Mouse (Mus musculus): ENCODE results near the gene Snrpa1. TPM values are rescaled to one million over a fixed set of nuclear protein-coding genes. Genes with fewer than 3 reads are reported as not detected.

The Snrpa1 gene
- polyA plus RNA-seq, 1 experiment from 2014 or later, result 276 TPM

DNA sequence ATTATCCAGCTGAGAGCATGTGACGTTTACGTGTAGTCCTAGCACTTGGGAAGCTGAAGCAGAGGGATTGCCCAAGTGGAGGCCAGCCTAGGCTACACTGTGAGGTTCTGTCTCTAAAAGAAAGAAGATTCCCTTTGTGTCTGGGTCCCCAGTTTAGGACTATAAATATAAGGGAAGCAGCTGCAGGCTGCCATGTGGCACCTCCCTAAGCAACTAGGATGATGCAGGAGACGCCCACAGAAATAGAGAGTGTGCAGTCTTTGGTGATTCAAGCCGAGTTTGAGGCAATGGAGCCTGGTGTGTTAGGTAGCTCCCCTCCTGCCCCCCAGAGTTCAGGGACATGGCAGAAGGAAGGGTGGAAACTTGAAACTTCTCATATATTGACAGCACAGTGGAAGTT lies 28.8 kb downstream of the Snrpa1 start:
- Histone ChIP-seq H3K4me1 (ENCODE audit: control insufficient read depth, insufficient read depth, low read length) (no peaks in the 10 kb centered on the region), H3K27ac (replicated peaks; ENCODE audit: low read depth, low read length) (no peak overlapping the region), H3K4me2 (ENCODE audit: low read depth, low read length) (no peak overlapping the region), H3K9me3 (replicated peaks; ENCODE audit: control insufficient read depth, low read length) (no peaks in the 10 kb centered on the region), H3K9ac (replicated peaks; ENCODE audit: low read length) (no peak overlapping the region), H3K27me3 (ENCODE audit: control insufficient read depth, insufficient read depth, low read length) (no peaks in the 10 kb centered on the region), H3K36me3 (replicated peaks; ENCODE audit: control insufficient read depth, insufficient read depth, low read depth, low read length) (peaks cover 11% of the 10 kb centered on the region), H3K4me3 (ENCODE audit: low read depth, low read length) (no peak overlapping the region)
- ATAC-seq (replicated peaks; ENCODE audit: insufficient number of reproducible peaks, low FRiP score, low TSS enrichment, low read depth) (no peak), DNase-seq (ENCODE audit: low spot score) (no peak)
- WGBS, result 91% methylated on average over 4 of the region's 4 CpGs

DNA sequence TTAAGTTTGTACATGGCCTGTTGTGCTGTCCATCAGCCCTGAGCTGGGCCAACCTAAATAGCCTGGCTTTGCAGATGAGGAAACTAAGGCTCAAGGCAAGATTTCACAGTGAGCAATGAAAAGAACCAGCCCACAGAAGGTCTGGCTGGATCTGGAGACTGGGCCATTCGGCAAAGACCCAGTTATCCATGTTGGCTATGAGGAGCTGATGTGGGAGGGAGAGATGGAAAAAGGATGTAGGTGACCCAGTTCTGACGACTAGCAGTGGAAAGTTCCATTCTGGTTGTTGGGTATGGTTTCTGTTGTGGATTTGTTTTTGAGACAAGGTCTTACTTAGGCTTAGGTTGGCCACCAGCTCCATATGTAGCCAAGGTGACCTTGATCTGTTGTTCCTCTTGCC lies 29.3 kb downstream of the Snrpa1 start:
- no peak overlapping the region for H3K9ac ChIP-seq (replicated peaks; ENCODE audit: low read length)
- WGBS, result 88% methylated on average over 2 of the region's 2 CpGs
- no peak for DNase-seq (ENCODE audit: low spot score)
- no peaks in the 10 kb centered on the region for H3K9me3 ChIP-seq (replicated peaks; ENCODE audit: control insufficient read depth, low read length)
- peaks cover 11% of the 10 kb centered on the region for H3K36me3 ChIP-seq (replicated peaks; ENCODE audit: control insufficient read depth, insufficient read depth, low read depth, low read length)
- no peak for ATAC-seq (replicated peaks; ENCODE audit: insufficient number of reproducible peaks, low FRiP score, low TSS enrichment, low read depth)
- no peak overlapping the region for H3K27ac ChIP-seq (replicated peaks; ENCODE audit: low read depth, low read length)
- H3K27me3 ChIP-seq (ENCODE audit: control insufficient read depth, insufficient read depth, low read length), result no peaks in the 10 kb centered on the region
- H3K4me1 ChIP-seq (ENCODE audit: control insufficient read depth, insufficient read depth, low read length), result no peaks in the 10 kb centered on the region
- no peak overlapping the region for H3K4me2 ChIP-seq (ENCODE audit: low read depth, low read length)
- H3K4me3 ChIP-seq (ENCODE audit: low read depth, low read length), result no peak overlapping the region

GRCm38 (mm10) chr7:66090676-66091190 lies 31.9 kb downstream of the Snrpa1 start:
- H3K27me3 ChIP-seq (ENCODE audit: control insufficient read depth, insufficient read depth, low read length), result no peaks in the 10 kb centered on the region
- no peak for ATAC-seq (replicated peaks; ENCODE audit: insufficient number of reproducible peaks, low FRiP score, low TSS enrichment, low read depth)
- H3K4me3 ChIP-seq (ENCODE audit: low read depth, low read length), result no peak overlapping the region
- H3K9me3 ChIP-seq (replicated peaks; ENCODE audit: control insufficient read depth, low read length), result no peaks in the 10 kb centered on the region
- peaks cover 9% of the 10 kb centered on the region for H3K36me3 ChIP-seq (replicated peaks; ENCODE audit: control insufficient read depth, insufficient read depth, low read depth, low read length)
- no peaks in the 10 kb centered on the region for H3K4me1 ChIP-seq (ENCODE audit: control insufficient read depth, insufficient read depth, low read length)
- no peak overlapping the region for H3K27ac ChIP-seq (replicated peaks; ENCODE audit: low read depth, low read length)
- H3K4me2 ChIP-seq (ENCODE audit: low read depth, low read length), result no peak overlapping the region
- no peak for DNase-seq (ENCODE audit: low spot score)
- 73% methylated on average over 11 of the region's 11 CpGs for WGBS
- no peak overlapping the region for H3K9ac ChIP-seq (replicated peaks; ENCODE audit: low read length)

GRCm38 (mm10) chr7:66091553-66091952 lies 32.8 kb downstream of the Snrpa1 start:
- no peak overlapping the region for H3K27ac ChIP-seq (replicated peaks; ENCODE audit: low read depth, low read length)
- H3K4me2 ChIP-seq (ENCODE audit: low read depth, low read length), result no peak overlapping the region
- H3K4me1 ChIP-seq (ENCODE audit: control insufficient read depth, insufficient read depth, low read length), result no peaks in the 10 kb centered on the region
- 88% methylated on average over 7 of the region's 7 CpGs for WGBS
- H3K4me3 ChIP-seq (ENCODE audit: low read depth, low read length), result no peak overlapping the region
- no peak overlapping the region for H3K9ac ChIP-seq (replicated peaks; ENCODE audit: low read length)
- no peaks in the 10 kb centered on the region for H3K9me3 ChIP-seq (replicated peaks; ENCODE audit: control insufficient read depth, low read length)
- no peaks in the 10 kb centered on the region for H3K27me3 ChIP-seq (ENCODE audit: control insufficient read depth, insufficient read depth, low read length)
- no peak for ATAC-seq (replicated peaks; ENCODE audit: insufficient number of reproducible peaks, low FRiP score, low TSS enrichment, low read depth)
- DNase-seq (ENCODE audit: low spot score), result no peak
- H3K36me3 ChIP-seq (replicated peaks; ENCODE audit: control insufficient read depth, insufficient read depth, low read depth, low read length), result peaks cover 9% of the 10 kb centered on the region

- no peak overlapping the region for H3K4me2 ChIP-seq (ENCODE audit: low read depth, low read length)
- no peaks in the 10 kb centered on the region for H3K27me3 ChIP-seq (ENCODE audit: control insufficient read depth, insufficient read depth, low read length)
- no peak overlapping the region for H3K27ac ChIP-seq (replicated peaks; ENCODE audit: low read depth, low read length)
- H3K4me3 ChIP-seq (ENCODE audit: low read depth, low read length), result no peak overlapping the region
- ATAC-seq (replicated peaks; ENCODE audit: insufficient number of reproducible peaks, low FRiP score, low TSS enrichment, low read depth), result no peak
- H3K36me3 ChIP-seq (replicated peaks; ENCODE audit: control insufficient read depth, insufficient read depth, low read depth, low read length), result peaks cover 9% of the 10 kb centered on the region
- H3K9ac ChIP-seq (replicated peaks; ENCODE audit: low read length), result no peak overlapping the region
- WGBS, result 90% methylated on average over 8 of the region's 8 CpGs
- no peak for DNase-seq (ENCODE audit: low spot score)
- no peaks in the 10 kb centered on the region for H3K4me1 ChIP-seq (ENCODE audit: control insufficient read depth, insufficient read depth, low read length)
- no peaks in the 10 kb centered on the region for H3K9me3 ChIP-seq (replicated peaks; ENCODE audit: control insufficient read depth, low read length)
Measured at GRCm38 (mm10) chr7:66092656-66093055, 33.9 kb downstream of the Snrpa1 start.

DNA sequence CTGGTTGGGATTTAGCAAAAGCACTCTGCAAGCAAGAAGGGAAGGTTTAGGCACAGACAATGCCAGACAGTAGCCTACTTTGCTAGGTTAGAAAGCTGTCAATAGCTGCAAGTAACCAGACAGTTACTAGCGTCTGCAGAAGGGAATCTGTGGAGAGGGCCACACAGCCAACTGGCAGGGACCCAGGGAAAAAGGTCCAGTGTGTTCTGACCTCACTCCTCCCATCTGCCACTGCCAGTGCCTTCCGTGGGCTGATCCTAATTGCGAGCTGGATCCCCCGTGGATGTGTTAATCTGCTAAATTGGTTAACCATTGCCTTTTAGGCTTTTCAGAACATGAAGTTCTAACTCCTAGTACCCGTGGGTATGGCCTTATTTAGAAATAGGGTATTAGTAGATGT lies 35.3 kb downstream of the Snrpa1 start:
- Histone ChIP-seq H3K9me3 (replicated peaks; ENCODE audit: control insufficient read depth, low read length) (no peaks in the 10 kb centered on the region), H3K9ac (replicated peaks; ENCODE audit: low read length) (no peak overlapping the region), H3K4me2 (ENCODE audit: low read depth, low read length) (no peak overlapping the region), H3K4me1 (ENCODE audit: control insufficient read depth, insufficient read depth, low read length) (no peaks in the 10 kb centered on the region), H3K36me3 (replicated peaks; ENCODE audit: control insufficient read depth, insufficient read depth, low read depth, low read length) (peaks cover 9% of the 10 kb centered on the region), H3K27me3 (ENCODE audit: control insufficient read depth, insufficient read depth, low read length) (no peaks in the 10 kb centered on the region), H3K27ac (replicated peaks; ENCODE audit: low read depth, low read length) (no peak overlapping the region), H3K4me3 (ENCODE audit: low read depth, low read length) (no peak overlapping the region)
- ATAC-seq (replicated peaks; ENCODE audit: insufficient number of reproducible peaks, low FRiP score, low TSS enrichment, low read depth) (no peak), DNase-seq (ENCODE audit: low spot score) (no peak)
- 78% methylated on average over 5 of the region's 5 CpGs for WGBS

- Histone ChIP-seq H3K36me3 (replicated peaks; ENCODE audit: control insufficient read depth, insufficient read depth, low read depth, low read length) (no peaks in the 10 kb centered on the region), H3K9me3 (replicated peaks; ENCODE audit: control insufficient read depth, low read length) (no peaks in the 10 kb centered on the region), H3K27ac (replicated peaks; ENCODE audit: low read depth, low read length) (no peak overlapping the region), H3K4me3 (ENCODE audit: low read depth, low read length) (no peak overlapping the region), H3K27me3 (ENCODE audit: control insufficient read depth, insufficient read depth, low read length) (no peaks in the 10 kb centered on the region), H3K9ac (replicated peaks; ENCODE audit: low read length) (no peak overlapping the region), H3K4me1 (ENCODE audit: control insufficient read depth, insufficient read depth, low read length) (no peaks in the 10 kb centered on the region), H3K4me2 (ENCODE audit: low read depth, low read length) (no peak overlapping the region)
- WGBS, result 84% methylated on average over 7 of the region's 7 CpGs
- ATAC-seq (replicated peaks; ENCODE audit: insufficient number of reproducible peaks, low FRiP score, low TSS enrichment, low read depth), result no peak
- no peak for DNase-seq (ENCODE audit: low spot score)
Measured at GRCm38 (mm10) chr7:66098803-66099202, 40.0 kb downstream of the Snrpa1 start.

- ATAC-seq (replicated peaks; ENCODE audit: insufficient number of reproducible peaks, low FRiP score, low TSS enrichment, low read depth), result no peak
- no peak overlapping the region for H3K9ac ChIP-seq (replicated peaks; ENCODE audit: low read length)
- no peak overlapping the region for H3K4me2 ChIP-seq (ENCODE audit: low read depth, low read length)
Measured at GRCm38 (mm10) chr7:66101866-66102265, 43.1 kb downstream of the Snrpa1 start.

More at GRCm38 (mm10) chr7:66101866-66102265, 43.1 kb downstream of the Snrpa1 start:
- H3K4me3 ChIP-seq (ENCODE audit: low read depth, low read length), result no peak overlapping the region
- no peak overlapping the region for H3K27ac ChIP-seq (replicated peaks; ENCODE audit: low read depth, low read length)
- WGBS, result 9% methylated on average over 4 of the region's 4 CpGs
- DNase-seq (ENCODE audit: low spot score), result peak; percentile 72
- no peaks in the 10 kb centered on the region for H3K4me1 ChIP-seq (ENCODE audit: control insufficient read depth, insufficient read depth, low read length)
- H3K27me3 ChIP-seq (ENCODE audit: control insufficient read depth, insufficient read depth, low read length), result no peaks in the 10 kb centered on the region
- H3K9me3 ChIP-seq (replicated peaks; ENCODE audit: control insufficient read depth, low read length), result no peaks in the 10 kb centered on the region
- no peaks in the 10 kb centered on the region for H3K36me3 ChIP-seq (replicated peaks; ENCODE audit: control insufficient read depth, insufficient read depth, low read depth, low read length)

Measured in embryonic facial prominence, embryonic 11.5 days (tissue).